Mouse (Mus musculus) forebrain, postnatal 0 days (tissue): ENCODE results near the gene Tmem135. TPM values are rescaled to one million over a fixed set of nuclear protein-coding genes. Genes with fewer than 3 reads are reported as not detected.

Experiments used
- ATAC-seq: fragments of 200-750 bp; cut with Nextera tagmentation; 2 replicates; pipeline ENCODE4 v1.8.0; 2017; ENCODE audit warnings: mild to moderate bottlenecking, moderate library complexity
- DNase-seq: peaks from one replicate; pipeline ENCODE4 v3.0.0-alpha.2; 2015
- H3K27ac ChIP-seq: fragments of 300-500 bp; sonication (generic); 2 replicates; pipeline ENCODE4 v1.5.1; 2014; ENCODE audit warnings: low read depth, mild to moderate bottlenecking, antibody characterized with exemption, low read length, moderate library complexity, mixed read lengths
- H3K27me3 ChIP-seq: fragments of 300-500 bp; sonication (generic); 2 replicates; pipeline ENCODE4 v1.6.1; 2014; ENCODE audit warnings: mild to moderate bottlenecking, low read length, mixed read lengths; ENCODE audit not compliant: insufficient read depth
- H3K36me3 ChIP-seq: fragments of 300-500 bp; sonication (generic); 2 replicates; pipeline ENCODE4 v1.6.1; 2014; ENCODE audit warnings: mild to moderate bottlenecking, moderate library complexity; ENCODE audit not compliant: insufficient read depth
- H3K4me1 ChIP-seq: fragments of 300-500 bp; sonication (generic); 2 replicates; pipeline ENCODE4 v1.6.1; 2014; ENCODE audit warnings: antibody characterized with exemption; ENCODE audit not compliant: insufficient read depth
- H3K4me2 ChIP-seq: fragments of 300-500 bp; sonication (generic); 2 replicates; pipeline ENCODE4 v1.6.1; 2014; ENCODE audit warnings: low read depth, mild to moderate bottlenecking, moderate library complexity
- H3K4me3 ChIP-seq: fragments of 300-500 bp; sonication (generic); 2 replicates; pipeline ENCODE4 v1.5.1; 2014; ENCODE audit warnings: low read depth, low read length, mixed read lengths
- H3K9ac ChIP-seq: fragments of 300-500 bp; sonication (generic); 2 replicates; pipeline ENCODE4 v1.6.1; 2014; ENCODE audit warnings: mild to moderate bottlenecking
- H3K9me3 ChIP-seq: fragments of 300-500 bp; sonication (generic); 2 replicates; pipeline ENCODE4 v1.6.1; 2016; ENCODE audit warnings: low read length
- CTCF ChIP-seq: sonication (generic); IDR thresholded peaks from 2 replicates; pipeline ENCODE4 v1.5.1; 2016; ENCODE audit warnings: antibody characterized with exemption, control low read depth, low read depth
- WGBS: fragments of 180-500 bp; shearing (Covaris S2); extraction: QIAGEN DNeasy Blood & Tissue Kit; methylation state at CpG from one replicate; pipeline ENCODE4 v1.1.7; 2014; 5-methylcytosine and 5-hydroxymethylcytosine counted together
- polyA plus RNA-seq: library from polyadenylated mRNA; unstranded; fragments of >200 nt; fragmentation: Nextera tagmentation; extraction: Ambion mirVana; gene quantifications from 2 replicates; pipeline ENCODE4 v1.2.1, GENCODE M21; 2015
- total RNA-seq: library from RNA; depleted of rRNA; stranded (reverse); fragments of >200 nt; gene quantifications from 2 replicates; pipeline ENCODE4 v1.2.3, GENCODE M21; 2014

Gene Tmem135
- total and polyA plus RNA-seq, 2 experiments from 2014 or later: 23.2 to 27.9 TPM

- H3K4me3 ChIP-seq: no peak overlapping the region
- 64% methylated on average over 6 of the region's 6 CpGs for WGBS
- DNase-seq: no peak
Observed at GRCm38 (mm10) chr7:89151345-89151744, 252.7 kb downstream of the Tmem135 start.

GRCm38 (mm10) chr7:89140640-89141300 lies 263.3 kb downstream of the Tmem135 start:
- no peaks in the 10 kb centered on the region for H3K4me1 ChIP-seq
- peak; percentile 64 for DNase-seq
- ATAC-seq: peak; percentile 80
- H3K36me3 ChIP-seq: peaks cover 13% of the 10 kb centered on the region; the same call in 1 of the 2 replicates
- no peak for TF ChIP-seq CTCF
- WGBS: 50% methylated on average over 5 of the region's 5 CpGs
- no peak overlapping the region for H3K4me2 ChIP-seq
- no peaks in the 10 kb centered on the region for H3K9me3 ChIP-seq
- no peak overlapping the region for H3K4me3 ChIP-seq
- no peak overlapping the region for H3K9ac ChIP-seq
- H3K27ac ChIP-seq: no peak overlapping the region
- H3K27me3 ChIP-seq: no peaks in the 10 kb centered on the region

More at GRCm38 (mm10) chr7:89151345-89151744, 252.7 kb downstream of the Tmem135 start:
- ATAC-seq: no peak
- no peak for TF ChIP-seq CTCF
- no peaks in the 10 kb centered on the region for H3K27me3 ChIP-seq
- H3K27ac ChIP-seq: no peak overlapping the region
- H3K4me1 ChIP-seq: no peaks in the 10 kb centered on the region
- no peaks in the 10 kb centered on the region for H3K9me3 ChIP-seq
- no peak overlapping the region for H3K4me2 ChIP-seq
- H3K9ac ChIP-seq: no peak overlapping the region
- peaks cover 14% of the 10 kb centered on the region; the same call in 1 of the 2 replicates for H3K36me3 ChIP-seq

- ATAC-seq: no peak; the same call in 1 of the 2 replicates
- no peak overlapping the region for H3K4me2 ChIP-seq
- H3K36me3 ChIP-seq: peaks cover 3% of the 10 kb centered on the region; the same call in 1 of the 2 replicates
- H3K27ac ChIP-seq: no peak overlapping the region
- no peaks in the 10 kb centered on the region for H3K4me1 ChIP-seq
- 77% methylated on average over 5 of the region's 5 CpGs for WGBS
- H3K4me3 ChIP-seq: no peak overlapping the region
- no peak for TF ChIP-seq CTCF
- no peak overlapping the region for H3K9ac ChIP-seq
- no peak for DNase-seq
- H3K9me3 ChIP-seq: no peaks in the 10 kb centered on the region
- H3K27me3 ChIP-seq: no peaks in the 10 kb centered on the region
Observed at GRCm38 (mm10) chr7:89134884-89135511, 269.0 kb downstream of the Tmem135 start.

- Histone ChIP-seq H3K4me1 (no peaks in the 10 kb centered on the region), H3K9me3 (no peaks in the 10 kb centered on the region), H3K36me3 (no peaks in the 10 kb centered on the region), H3K27me3 (no peaks in the 10 kb centered on the region), H3K27ac (no peak overlapping the region), H3K4me2 (no peak overlapping the region), H3K4me3 (no peak overlapping the region), H3K9ac (no peak overlapping the region)
- peak; percentile 90 for TF ChIP-seq CTCF
- 58% methylated on average over 7 of the region's 7 CpGs for WGBS
- DNase-seq: peak; percentile 80
- ATAC-seq: peak; percentile 86
Observed at GRCm38 (mm10) chr7:89126063-89126882, 277.7 kb downstream of the Tmem135 start.

GRCm38 (mm10) chr7:89116261-89116664 lies 287.8 kb downstream of the Tmem135 start:
- DNase-seq (no peak), ATAC-seq (no peak)
- H3K27ac ChIP-seq: no peak overlapping the region
- no peak for TF ChIP-seq CTCF
- no peaks in the 10 kb centered on the region for H3K4me1 ChIP-seq
- 36% methylated on average over 1 of the region's 1 CpGs for WGBS
- H3K27me3 ChIP-seq: no peaks in the 10 kb centered on the region
- no peaks in the 10 kb centered on the region for H3K36me3 ChIP-seq
- no peak overlapping the region for H3K4me2 ChIP-seq
- H3K9me3 ChIP-seq: no peaks in the 10 kb centered on the region
- H3K4me3 ChIP-seq: no peak overlapping the region
- no peak overlapping the region for H3K9ac ChIP-seq

GRCm38 (mm10) chr7:89115633-89116032 lies 288.4 kb downstream of the Tmem135 start:
- H3K27me3 ChIP-seq: no peaks in the 10 kb centered on the region
- no peak for TF ChIP-seq CTCF
- ATAC-seq: no peak
- no peak overlapping the region for H3K4me2 ChIP-seq
- 83% methylated on average over 3 of the region's 3 CpGs for WGBS
- no peaks in the 10 kb centered on the region for H3K4me1 ChIP-seq
- no peak for DNase-seq
- no peaks in the 10 kb centered on the region for H3K9me3 ChIP-seq
- no peaks in the 10 kb centered on the region for H3K36me3 ChIP-seq
- H3K4me3 ChIP-seq: no peak overlapping the region
- no peak overlapping the region for H3K9ac ChIP-seq
- no peak overlapping the region for H3K27ac ChIP-seq

GRCm38 (mm10) chr7:89106421-89106820 lies 297.6 kb downstream of the Tmem135 start:
- Histone ChIP-seq H3K9me3 (no peaks in the 10 kb centered on the region), H3K4me3 (no peak overlapping the region), H3K4me2 (no peak overlapping the region), H3K9ac (no peak overlapping the region), H3K4me1 (no peaks in the 10 kb centered on the region), H3K27ac (no peak overlapping the region), H3K36me3 (no peaks in the 10 kb centered on the region), H3K27me3 (no peaks in the 10 kb centered on the region)
- ATAC-seq (no peak), DNase-seq (no peak)
- TF ChIP-seq CTCF: no peak
- WGBS: 85% methylated on average over 2 of the region's 2 CpGs
